Mouse (Mus musculus) testis, adult 2 months (tissue): ENCODE data around the gene Cactin. TPM values are rescaled to one million over a fixed set of nuclear protein-coding genes. Genes with fewer than 3 reads are reported as not detected.
A peak's percentile ranks its signal among the peaks of the same experiment; 100 is the strongest.

ENCODE experiments used
- H3K27ac ChIP-seq: fragments of 200-500 bp; 2 replicates; pipeline ENCODE4 v1.5.1; 2012; ENCODE audit warnings: low read depth, low read length; ENCODE audit not compliant: control insufficient read depth, insufficient read depth
- H3K27me3 ChIP-seq: fragments of 200-500 bp; 2 replicates; pipeline ENCODE4 v1.6.1; 2012; ENCODE audit warnings: mild to moderate bottlenecking, low read length, moderate library complexity; ENCODE audit not compliant: control insufficient read depth, insufficient read depth
- H3K36me3 ChIP-seq: fragments of 200-500 bp; 2 replicates; pipeline ENCODE4 v1.6.1; 2012; ENCODE audit warnings: mild to moderate bottlenecking, low read length; ENCODE audit not compliant: control insufficient read depth, insufficient read depth
- H3K4me1 ChIP-seq: fragments of 200-500 bp; 2 replicates; pipeline ENCODE4 v1.6.1; 2012; ENCODE audit warnings: low read length; ENCODE audit not compliant: control insufficient read depth, insufficient read depth
- H3K4me3 ChIP-seq: fragments of 200-500 bp; 2 replicates; pipeline ENCODE4 v1.5.1; 2012; ENCODE audit warnings: low read depth, mild to moderate bottlenecking, low read length, moderate library complexity, mixed read lengths; ENCODE audit not compliant: control insufficient read depth
- CTCF ChIP-seq: fragments of 200-500 bp; IDR thresholded peaks from 2 replicates; pipeline ENCODE4 v1.5.1; 2012; ENCODE audit warnings: low read depth, mild to moderate bottlenecking, inconsistent platforms, low read length, moderate library complexity; ENCODE audit not compliant: control insufficient read depth, insufficient read depth, insufficient replicate concordance
- POLR2A ChIP-seq: fragments of 200-500 bp; IDR thresholded peaks from 2 replicates; pipeline ENCODE4 v1.6.1; 2012; ENCODE audit warnings: low read depth, mild to moderate bottlenecking, inconsistent platforms, low read length, moderate library complexity; ENCODE audit not compliant: control insufficient read depth
- polyA plus RNA-seq: library from polyadenylated mRNA; depleted of rRNA; stranded (reverse); fragments of >200 nt; gene quantifications from 2 replicates; pipeline ENCODE4 v1.2.3, GENCODE M21; 2012; rRNA removed

The Cactin gene
- 13.4 and 16.5 TPM in 2 replicates for polyA plus RNA-seq

DNA sequence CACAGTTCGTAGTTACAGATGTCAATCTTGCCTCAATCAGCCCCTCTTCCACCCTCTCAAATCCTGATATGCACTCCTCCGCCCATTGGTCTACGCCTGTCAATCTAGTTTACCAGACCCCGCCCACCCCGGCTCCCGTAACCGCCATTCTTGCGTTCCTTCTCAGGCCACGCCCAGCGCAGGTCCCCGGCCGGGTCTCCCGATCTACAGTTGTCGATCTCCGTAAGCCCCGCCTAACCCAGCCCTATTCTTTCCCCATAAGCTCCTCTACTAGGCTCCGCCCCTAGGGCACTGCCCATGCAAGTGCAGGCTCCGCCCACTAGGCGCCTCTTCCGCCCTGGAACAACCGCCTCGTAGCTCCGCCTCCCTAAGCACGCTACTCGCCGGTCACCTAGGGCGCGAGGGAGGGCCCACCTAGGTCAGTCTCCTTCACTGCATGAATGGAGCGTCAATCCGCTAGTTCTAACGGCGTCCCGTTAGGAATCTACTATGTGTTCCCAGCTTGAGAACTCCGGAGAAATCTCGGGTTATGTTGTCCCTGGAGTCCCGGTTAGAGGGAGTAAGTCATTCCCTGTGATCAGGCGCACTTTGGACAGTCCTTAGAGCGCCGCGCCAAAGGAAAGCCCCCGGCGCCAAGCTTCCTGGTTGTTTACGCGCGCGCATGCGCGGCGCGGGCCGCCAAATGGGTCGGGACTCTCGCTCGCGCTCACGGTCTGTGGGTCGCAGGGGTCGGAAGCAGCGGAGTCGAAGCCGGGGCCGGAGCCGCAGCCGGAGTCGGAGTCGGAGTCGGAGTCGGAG lies at the start of gene Cactin:
Gene Cactin, plus strand, starts transcription at position 554 of the 798 bp plus-strand sequence.
- peak within 1 kb of the TSS; percentile 94 for H3K27ac ChIP-seq
- H3K27me3 ChIP-seq: no peaks in the 10 kb centered on the region
- no peaks in the 10 kb centered on the region; the same call in 1 of the 2 replicates for H3K36me3 ChIP-seq
- peak within 1 kb of the TSS; percentile 98 for H3K4me3 ChIP-seq
- peaks cover 13% of the 10 kb centered on the region for H3K4me1 ChIP-seq
- peak; percentile 65; the same call in 1 of the 2 replicates for TF ChIP-seq POLR2A
- TF ChIP-seq CTCF: 0 out of 2 replicates have a peak, but pooled peaks have one; percentile 1

DNA sequence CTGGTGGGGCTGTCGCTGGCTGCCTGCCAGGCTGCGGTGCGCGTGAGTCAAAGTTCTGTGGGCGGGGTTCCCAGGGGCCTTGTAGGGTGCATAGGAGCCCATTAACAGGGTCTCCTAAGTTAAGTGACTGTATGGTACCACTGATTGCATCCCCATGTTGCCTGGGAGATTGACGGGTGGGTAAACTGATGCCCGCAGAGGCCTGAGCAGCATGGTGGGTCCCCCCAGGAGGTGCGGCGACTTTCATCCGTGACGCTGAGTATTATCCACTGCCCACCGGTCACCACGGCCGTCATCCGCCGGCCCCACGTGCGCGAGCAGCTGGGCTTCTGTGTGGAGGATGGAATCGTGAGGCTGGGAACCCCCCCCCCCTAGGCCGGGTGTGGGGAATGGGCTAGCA lies 48.5 kb upstream of the Cactin start:
- H3K36me3 ChIP-seq: no peaks in the 10 kb centered on the region; the same call in 1 of the 2 replicates
- no peaks in the 10 kb centered on the region for H3K27me3 ChIP-seq
- peaks cover 14% of the 10 kb centered on the region for H3K4me1 ChIP-seq
- no peak overlapping the region for H3K4me3 ChIP-seq
- TF ChIP-seq POLR2A: no peak
- H3K27ac ChIP-seq: no peak overlapping the region

DNA sequence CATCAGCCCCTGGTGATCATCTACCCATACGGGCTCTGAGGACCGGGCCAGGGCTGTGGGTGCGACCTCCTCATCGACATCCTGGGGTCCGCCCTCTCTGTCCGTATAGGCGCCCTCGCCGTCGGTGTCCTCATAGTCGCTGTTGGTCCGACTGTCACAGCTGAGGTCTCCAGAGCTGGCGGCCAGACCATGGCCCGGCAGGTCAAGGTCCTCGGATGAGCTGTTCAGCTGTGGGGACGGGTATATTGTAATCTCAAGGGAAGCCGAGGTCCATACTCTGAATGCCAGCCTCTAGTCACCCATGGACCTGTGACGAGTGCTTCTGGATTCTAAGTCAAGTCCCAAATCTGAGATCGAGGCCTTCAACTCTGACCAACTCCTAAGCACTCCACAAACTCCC lies 47.1 kb upstream of the Cactin start:
- no peaks in the 10 kb centered on the region; the same call in 1 of the 2 replicates for H3K36me3 ChIP-seq
- H3K4me3 ChIP-seq: no peak overlapping the region

DNA sequence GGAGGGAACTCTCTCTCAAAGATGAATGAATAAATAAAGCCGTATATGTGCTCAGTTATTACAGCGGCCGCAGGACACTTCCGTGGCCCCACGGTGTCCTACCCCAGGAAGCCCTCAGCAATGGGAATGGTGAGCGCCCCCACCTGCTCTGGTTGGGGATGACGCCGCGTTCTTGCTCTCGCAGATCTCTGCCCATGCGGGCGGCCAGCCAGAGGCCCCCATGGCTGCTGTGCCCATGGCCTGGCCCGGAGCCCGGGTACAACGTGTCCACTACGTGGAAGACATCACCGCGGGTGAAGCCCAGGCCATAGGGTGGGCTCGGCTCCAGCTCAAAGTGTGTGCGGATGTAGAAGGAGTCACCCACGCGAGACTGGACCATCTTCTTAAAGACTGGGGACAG lies 43.2 kb upstream of the Cactin start:
- H3K36me3 ChIP-seq: no peaks in the 10 kb centered on the region
- no peak overlapping the region for H3K27ac ChIP-seq
- TF ChIP-seq POLR2A (no peak), CTCF (no peak)
- H3K4me3 ChIP-seq: no peak overlapping the region
- H3K4me1 ChIP-seq: peaks cover 26% of the 10 kb centered on the region
- H3K27me3 ChIP-seq: no peaks in the 10 kb centered on the region; the same call in 1 of the 2 replicates

More for the DNA sequence above, 47.1 kb upstream of the Cactin start:
- no peak for TF ChIP-seq CTCF
- TF ChIP-seq POLR2A: no peak
- no peak overlapping the region for H3K27ac ChIP-seq
- no peaks in the 10 kb centered on the region; the same call in 1 of the 2 replicates for H3K27me3 ChIP-seq
- H3K4me1 ChIP-seq: peaks cover 12% of the 10 kb centered on the region

DNA sequence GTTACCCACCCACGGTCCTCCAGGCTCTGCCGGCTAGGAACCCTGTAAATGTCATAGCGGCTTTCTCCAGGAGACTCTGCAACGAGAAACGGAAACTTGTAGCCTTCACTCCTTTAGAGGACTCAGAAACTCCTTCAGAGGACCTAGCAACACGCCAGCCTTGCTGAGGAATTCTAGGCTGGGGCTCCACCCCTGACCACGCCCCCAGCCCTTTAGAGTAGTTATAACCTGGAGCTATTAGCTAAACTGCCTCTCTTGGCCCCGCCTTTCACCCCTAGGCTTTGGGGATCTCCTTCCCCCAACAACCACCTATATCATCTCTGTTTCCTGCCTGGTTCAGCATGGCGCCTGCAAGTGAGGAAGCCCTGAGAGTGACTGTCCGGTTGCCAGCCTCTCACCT lies 41.4 kb upstream of the Cactin start:
- Histone ChIP-seq H3K4me1 (peaks cover 26% of the 10 kb centered on the region), H3K27ac (no peak overlapping the region), H3K36me3 (no peaks in the 10 kb centered on the region), H3K4me3 (no peak overlapping the region), H3K27me3 (no peaks in the 10 kb centered on the region; the same call in 1 of the 2 replicates)
- no peak for TF ChIP-seq POLR2A
- TF ChIP-seq CTCF: no peak

DNA sequence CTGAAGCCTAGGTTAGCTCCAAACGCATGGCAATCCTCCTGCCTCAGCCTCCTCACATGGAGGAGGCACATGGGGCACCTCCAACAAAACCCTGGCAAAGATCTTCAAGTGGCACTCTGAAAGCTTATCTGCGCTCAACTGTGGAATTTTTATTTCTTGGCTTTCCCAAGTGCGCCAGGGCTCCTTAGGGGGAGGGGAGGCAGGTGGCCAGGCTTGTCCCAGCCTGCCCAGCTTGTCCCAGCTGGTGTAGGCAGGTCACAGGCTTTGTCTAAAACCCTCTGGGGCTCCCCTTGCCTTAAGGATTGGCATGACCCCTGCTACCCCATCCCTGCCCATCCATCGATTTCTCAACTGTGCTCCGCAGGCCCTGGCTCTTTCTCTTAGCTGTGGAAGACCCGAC lies 36.7 kb upstream of the Cactin start:
- Histone ChIP-seq H3K4me3 (no peak overlapping the region), H3K36me3 (no peaks in the 10 kb centered on the region), H3K4me1 (peaks cover 31% of the 10 kb centered on the region), H3K27ac (no peak overlapping the region), H3K27me3 (no peaks in the 10 kb centered on the region)
- TF ChIP-seq CTCF: no peak
- no peak for TF ChIP-seq POLR2A

DNA sequence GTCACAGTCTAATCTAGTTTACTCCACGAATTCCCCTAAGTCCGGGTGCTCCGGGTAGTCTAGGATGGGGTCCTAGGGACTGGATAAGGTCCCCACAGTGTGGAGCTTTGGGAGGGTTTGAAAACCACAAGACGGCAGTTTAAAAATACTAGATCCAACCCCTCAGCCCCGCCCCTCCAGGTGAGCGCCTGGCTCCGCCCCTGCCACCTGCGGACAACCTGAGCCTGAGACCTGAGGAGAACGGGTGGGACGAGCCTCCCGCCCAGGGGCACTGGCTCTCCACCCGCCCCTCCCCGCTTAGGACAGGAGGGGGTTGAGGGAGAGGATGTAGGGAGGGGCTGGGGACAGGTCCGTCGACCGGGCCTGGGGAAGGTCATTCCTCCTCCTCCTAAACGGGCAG lies 36.2 kb upstream of the Cactin start:
- Histone ChIP-seq H3K27ac (no peak overlapping the region), H3K4me3 (no peak overlapping the region), H3K4me1 (peaks cover 30% of the 10 kb centered on the region), H3K36me3 (no peaks in the 10 kb centered on the region), H3K27me3 (no peaks in the 10 kb centered on the region)
- TF ChIP-seq CTCF: no peak
- TF ChIP-seq POLR2A: no peak
